Mouse (Mus musculus): ENCODE results near the gene Dzank1.

Gene Dzank1

DNA sequence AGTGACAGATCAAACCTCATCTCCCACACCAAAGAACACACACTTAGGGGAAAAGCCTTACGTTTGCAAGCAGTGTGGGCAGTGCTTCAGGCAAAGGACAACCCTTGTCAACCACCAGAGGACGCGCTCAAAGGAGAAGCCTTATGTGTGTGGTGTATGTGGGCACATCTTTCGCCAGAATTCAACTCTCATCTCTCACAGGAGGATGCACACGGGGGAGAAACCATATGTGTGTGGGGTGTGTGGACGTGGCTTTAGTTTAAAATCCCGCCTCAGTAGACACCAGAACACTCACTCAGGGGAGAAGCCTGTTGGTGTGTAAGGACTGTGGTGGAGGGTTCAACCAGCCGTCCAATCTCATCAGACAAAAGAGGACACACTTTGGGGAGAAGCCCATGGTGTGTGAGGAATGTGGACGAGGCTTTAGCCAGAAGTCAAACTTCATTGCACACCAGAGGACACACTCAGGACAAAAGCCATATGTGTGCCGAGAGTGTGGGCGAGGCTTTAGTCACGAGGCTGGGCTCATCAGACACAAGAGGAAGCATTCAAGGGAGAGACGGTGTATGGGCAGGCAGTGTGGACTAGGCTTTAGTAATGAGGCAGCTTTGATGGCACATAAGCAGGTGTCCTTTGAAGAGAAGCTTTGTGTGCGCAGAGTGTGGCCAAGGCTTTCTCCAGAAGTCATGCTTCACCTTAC lies 61.2 kb downstream of the Dzank1 start:
- no peak for DNase-seq

DNA sequence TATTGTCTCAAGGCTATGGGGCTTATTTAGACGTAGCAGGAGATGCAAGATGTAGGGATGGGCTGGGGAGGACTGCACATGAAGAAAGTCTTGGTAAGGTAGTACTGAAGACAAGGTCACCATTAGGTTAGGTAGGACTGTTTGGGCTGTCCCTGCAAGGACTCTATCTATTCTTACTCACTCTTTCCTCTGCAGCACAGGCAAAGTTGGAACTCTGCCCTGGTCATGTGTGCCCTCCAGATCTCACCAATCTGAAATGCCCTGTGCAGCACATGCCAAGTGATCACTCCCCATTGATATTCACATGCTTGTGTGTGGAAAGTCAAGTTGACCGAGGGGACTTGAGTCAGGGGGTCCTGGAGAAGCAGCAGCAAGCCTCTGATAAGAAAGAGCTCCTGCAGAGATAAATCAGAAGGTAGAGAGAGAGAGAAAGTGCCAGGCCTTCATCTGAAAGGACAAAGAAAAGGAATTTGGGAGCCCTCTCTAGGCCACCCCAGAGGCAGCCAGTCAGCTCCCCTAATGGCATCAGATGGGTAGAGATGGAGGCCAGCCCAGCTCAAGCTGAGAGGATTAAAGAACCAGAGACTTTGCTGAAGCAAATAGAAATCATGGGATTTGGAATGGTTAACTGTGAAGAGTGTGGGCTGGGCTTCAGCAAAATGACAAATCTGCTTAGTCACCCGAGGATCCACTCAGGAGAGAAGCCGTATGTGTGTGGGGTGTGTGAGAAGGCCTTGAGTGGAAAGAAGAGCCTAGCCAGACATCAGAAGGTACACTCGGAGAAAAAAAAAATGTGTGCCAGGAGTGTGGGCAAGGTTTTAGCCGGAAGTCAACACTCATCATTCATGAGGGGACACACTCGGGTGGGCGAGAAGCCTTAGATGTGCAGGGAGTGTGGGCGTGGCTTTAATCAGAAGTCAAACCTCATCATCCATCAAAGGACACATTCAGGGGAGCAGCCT lies 62.1 kb downstream of the Dzank1 start:
- DNase-seq = no peak

DNA sequence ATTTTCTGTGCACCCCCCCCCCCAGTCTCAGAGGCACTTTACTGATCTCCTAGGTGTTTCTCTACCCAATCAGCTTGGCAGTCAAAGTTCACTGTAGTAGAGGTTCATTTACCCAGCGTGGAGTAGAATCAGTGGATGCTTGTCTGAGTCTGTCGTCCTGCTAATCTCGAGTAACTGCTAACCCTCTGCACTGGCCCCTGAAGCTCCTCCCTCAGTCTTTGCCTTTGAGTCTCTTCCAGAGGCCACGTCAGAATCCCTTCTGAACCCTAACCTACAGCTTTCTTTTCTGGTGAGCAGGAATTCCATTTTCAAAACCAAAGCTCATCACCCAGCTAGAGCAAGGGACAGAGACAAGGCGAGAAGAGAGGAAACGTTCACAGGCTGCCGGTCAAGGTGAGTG lies 63.0 kb downstream of the Dzank1 start:
- DNase-seq = no peak

DNA sequence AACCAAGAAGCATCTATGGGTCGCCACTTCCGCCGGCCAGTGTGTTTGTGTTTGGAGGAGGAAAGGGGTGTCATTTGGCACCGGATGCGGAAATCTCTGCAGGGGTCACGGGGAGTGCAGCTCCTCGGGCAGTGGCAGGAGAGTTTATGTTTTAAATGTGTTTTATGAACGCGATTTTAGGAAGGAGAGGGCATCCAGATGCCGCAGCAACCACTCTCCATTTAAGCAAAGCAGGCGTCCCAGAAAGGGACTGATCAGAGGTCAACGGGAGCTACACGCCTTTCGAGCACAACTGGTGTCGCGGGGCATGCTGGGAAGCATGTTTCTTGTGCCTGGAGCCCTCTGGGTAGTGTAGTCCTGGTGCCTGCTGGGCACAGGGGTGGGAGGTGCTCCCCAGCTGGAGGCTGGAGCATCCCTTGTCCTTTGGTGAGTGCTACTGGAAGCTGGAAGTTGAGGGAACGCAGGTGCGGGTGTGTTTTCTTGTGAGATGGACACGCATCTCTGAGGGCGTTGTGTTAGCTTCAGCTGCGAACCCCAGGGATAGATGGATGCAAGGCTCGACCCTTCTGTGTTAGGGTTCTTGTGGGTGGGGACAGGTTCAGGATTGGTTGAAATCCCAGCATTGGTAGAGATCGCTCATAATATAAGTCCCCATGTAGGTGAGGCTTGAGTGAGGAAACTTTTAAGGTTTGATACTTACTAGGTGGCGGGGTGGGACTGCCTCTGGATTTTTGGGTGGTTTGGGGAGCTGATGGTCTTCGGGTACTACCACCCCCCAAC lies 68.0 kb downstream of the Dzank1 start:
- peak; percentile 54 to 61 for DNase-seq

DNA sequence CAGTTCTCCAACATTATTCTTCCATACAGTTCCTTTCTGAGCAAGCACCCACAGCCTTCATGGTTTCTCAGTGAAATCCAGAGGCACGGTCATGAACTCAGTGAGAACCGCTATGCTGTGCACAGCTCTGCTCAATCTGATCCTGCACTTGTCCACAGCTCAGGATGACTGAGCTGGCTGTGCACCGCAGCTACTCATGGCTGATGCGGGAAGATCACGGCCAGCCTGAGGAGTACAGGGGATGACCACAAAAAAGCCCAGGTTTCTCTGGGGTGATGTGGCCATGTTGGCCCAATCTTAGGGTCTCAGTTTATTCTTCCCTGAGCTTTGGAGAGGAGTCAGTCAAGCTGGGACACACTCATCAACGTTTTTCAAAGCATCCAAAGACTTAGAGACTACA lies 68.9 kb downstream of the Dzank1 start:
- no peak for DNase-seq

- peak; percentile 16 to 21 for DNase-seq
These were observed 74.7 kb downstream of the Dzank1 start for GRCm38 (mm10) chr2:144452364-144453008.

- DNase-seq = no peak
These were observed 76.8 kb downstream of the Dzank1 start for GRCm38 (mm10) chr2:144450378-144450777.

- DNase-seq = no peak
These were observed 80.7 kb downstream of the Dzank1 start for GRCm38 (mm10) chr2:144446360-144446999.

- DNase-seq = no peak
These were observed 85.8 kb downstream of the Dzank1 start for GRCm38 (mm10) chr2:144441386-144441915.

GRCm38 (mm10) chr2:144439191-144439700 lies 88.0 kb downstream of the Dzank1 start:
- DNase-seq = no peak

- no peak for DNase-seq
These were observed 88.8 kb downstream of the Dzank1 start for GRCm38 (mm10) chr2:144438424-144438823.

DNA sequence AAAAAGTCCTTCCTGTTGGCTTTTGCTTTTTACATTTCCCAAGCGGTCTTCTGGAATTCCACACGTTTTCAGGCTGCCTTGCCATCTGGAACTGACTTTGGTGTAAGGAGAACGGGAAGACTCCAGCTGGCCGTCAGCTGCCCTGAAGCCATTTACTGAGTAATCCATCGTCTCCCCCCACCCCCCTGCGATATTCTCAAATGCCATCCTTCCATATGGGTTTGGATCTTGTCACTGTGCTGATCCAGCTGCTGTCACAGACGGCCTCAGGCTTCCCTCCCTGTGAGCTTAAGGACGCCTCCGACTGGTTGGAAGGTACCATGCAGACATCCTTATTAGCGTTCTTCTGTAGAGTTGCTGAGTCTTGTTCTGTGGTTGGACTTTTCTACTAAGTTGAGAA lies 91.5 kb downstream of the Dzank1 start:
- DNase-seq = no peak

- DNase-seq = no peak
These were observed 95.9 kb downstream of the Dzank1 start for GRCm38 (mm10) chr2:144431286-144431825.

DNA sequence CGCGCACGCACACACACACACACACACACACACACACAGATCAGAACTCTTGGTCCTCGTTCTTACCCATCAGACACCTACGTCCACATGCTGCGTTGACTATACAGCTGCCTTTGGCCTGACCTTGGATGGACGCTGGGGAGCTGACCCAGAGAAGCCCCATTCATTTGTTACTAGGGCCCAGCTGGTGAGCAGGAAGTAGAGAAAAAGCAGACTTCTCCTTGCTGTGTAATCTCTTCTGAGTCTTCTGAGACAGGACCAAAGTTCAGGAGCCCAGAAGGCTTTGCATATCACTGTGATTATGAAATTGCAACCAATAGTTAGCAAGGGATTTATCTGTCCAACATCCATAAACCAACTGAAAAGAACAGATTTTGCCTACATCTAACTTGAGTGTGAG lies 98.0 kb downstream of the Dzank1 start:
- no peak for DNase-seq

DNA sequence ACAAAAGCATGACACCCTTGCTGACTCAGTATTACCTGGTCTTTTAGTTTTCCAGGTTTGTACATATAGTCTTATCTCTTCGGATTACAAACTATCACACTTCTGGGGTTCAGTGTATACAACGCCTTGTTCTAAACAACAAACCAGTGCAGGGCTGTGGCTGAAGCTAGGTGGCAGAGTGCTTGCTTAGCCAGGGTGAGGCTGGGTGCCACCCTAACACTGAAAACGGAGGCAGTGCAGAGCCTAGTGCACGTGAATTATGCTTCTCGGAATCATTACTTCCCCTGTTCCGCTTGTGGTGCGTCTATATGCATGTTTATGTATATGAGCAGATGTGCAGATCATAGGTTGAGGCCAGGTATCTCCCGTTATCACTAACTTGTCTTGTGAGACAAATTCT lies 98.6 kb downstream of the Dzank1 start:
- no peak for DNase-seq

GRCm38 (mm10) chr2:144427852-144428251 lies 99.4 kb downstream of the Dzank1 start:
- no peak for DNase-seq

DNA sequence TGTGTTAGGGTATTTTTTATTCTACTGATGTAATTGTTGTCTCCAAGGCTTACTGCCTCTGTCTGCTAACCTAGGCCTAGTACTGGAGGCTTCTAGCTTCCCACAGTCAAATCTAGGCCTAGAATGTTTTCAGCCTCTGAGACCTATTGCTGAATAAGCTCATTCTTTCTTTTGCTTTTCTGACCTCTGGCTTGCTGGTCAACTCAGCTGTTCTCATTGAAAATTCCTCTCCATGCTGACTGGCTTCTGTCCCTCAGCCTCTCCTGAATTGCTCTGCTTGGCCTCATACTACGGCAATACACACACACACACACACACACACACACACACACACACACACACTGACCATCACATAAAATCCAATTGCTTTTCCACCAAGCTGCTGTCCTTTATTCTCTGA lies 101.5 kb downstream of the Dzank1 start:
- no peak for DNase-seq

DNA sequence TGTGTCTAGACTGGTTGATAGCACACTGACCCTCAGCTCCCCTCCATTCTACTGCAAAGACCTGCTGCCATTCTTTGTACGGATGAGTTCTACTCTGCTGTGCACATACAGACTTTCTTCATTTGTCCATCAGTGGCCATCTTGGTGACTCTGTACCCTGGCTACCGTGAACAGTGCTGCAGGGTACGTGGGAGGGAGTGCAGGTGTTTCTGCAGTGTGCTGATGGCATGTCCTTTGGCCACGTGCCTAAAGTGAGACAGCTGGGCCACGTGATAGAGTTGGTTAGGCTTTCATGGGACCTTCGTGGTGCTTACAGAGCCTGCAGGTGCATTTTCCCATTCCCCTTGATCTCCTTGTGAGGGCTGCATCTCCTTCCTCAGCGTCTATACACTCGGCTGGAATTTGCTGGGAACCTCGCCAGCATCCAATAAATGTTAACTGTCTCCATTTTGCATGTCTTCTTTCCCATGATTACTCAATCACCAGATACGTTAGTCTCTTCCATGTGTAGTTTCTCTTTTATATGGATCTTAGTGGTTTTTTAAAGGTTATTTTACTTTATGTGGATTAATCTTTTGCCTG lies 105.0 kb downstream of the Dzank1 start:
- no peak for DNase-seq

Measured in thymus, adult 18-20 months (tissue).